Mouse (Mus musculus) embryo, embryonic 10.5 days (tissue): ENCODE measurements around the gene Tex52.

ENCODE experiments used
- DNase-seq: peaks from one replicate; pipeline ENCODE4 v3.0.0-alpha.2; 2015; ENCODE audit warnings: low spot score

Tex52 gene

GRCm38 (mm10) chr6:128375192-128375591, at the start of gene Tex52, which contains the start of gene Gm44596:
Gene Tex52, plus strand, starts transcription at chr6:128375456.
Gene Gm44596, plus strand, starts transcription at chr6:128375503.
- DNase-seq, result peak; percentile 72

- DNase-seq, result peak; percentile 92
Observed at GRCm38 (mm10) chr6:128334397-128335124, 40.7 kb upstream of the Tex52 start.

GRCm38 (mm10) chr6:128337467-128337866, 37.8 kb upstream of the Tex52 start:
- DNase-seq, result no peak

- DNase-seq, result no peak
Observed at GRCm38 (mm10) chr6:128338876-128339275, 36.4 kb upstream of the Tex52 start.

- no peak for DNase-seq
Observed at GRCm38 (mm10) chr6:128341956-128342723, 33.1 kb upstream of the Tex52 start.

- DNase-seq, result no peak
Observed at GRCm38 (mm10) chr6:128345623-128346022, 29.6 kb upstream of the Tex52 start.

- no peak for DNase-seq
Observed at GRCm38 (mm10) chr6:128346782-128347181, 28.5 kb upstream of the Tex52 start.

DNA sequence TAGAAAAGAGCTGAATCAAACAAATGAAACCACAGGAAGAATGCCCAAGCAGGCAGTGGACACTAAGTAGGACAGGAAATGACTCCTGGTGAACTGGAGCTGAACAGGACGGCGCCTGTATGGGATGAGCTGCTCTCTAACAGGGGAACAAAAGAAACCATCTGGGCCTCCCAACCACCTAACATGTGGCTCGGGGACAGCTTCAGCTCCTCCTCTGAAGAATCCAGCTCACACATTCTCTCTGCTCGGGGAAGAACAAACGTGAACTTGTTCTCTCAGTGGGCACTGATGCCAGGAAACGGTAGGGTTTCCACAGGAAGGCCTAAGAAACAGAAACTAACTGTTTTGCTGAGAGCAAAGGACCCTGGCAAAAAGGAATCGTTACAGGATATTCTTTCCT, 25.5 kb upstream of the Tex52 start:
- DNase-seq, result peak; percentile 42

- no peak for DNase-seq
Observed at GRCm38 (mm10) chr6:128354140-128354539, 21.1 kb upstream of the Tex52 start.

GRCm38 (mm10) chr6:128355201-128355681, 20.0 kb upstream of the Tex52 start:
- DNase-seq, result peak; percentile 72

- peak; percentile 97 for DNase-seq
Observed at GRCm38 (mm10) chr6:128355726-128356416, 19.4 kb upstream of the Tex52 start, which contains the start of gene Tulp3. Gene Tulp3, minus strand, starts transcription at chr6:128355851.

GRCm38 (mm10) chr6:128358999-128359398, 16.3 kb upstream of the Tex52 start:
- peak; percentile 80 for DNase-seq

GRCm38 (mm10) chr6:128361901-128362300, 13.4 kb upstream of the Tex52 start:
- peak; percentile 31 for DNase-seq

DNA sequence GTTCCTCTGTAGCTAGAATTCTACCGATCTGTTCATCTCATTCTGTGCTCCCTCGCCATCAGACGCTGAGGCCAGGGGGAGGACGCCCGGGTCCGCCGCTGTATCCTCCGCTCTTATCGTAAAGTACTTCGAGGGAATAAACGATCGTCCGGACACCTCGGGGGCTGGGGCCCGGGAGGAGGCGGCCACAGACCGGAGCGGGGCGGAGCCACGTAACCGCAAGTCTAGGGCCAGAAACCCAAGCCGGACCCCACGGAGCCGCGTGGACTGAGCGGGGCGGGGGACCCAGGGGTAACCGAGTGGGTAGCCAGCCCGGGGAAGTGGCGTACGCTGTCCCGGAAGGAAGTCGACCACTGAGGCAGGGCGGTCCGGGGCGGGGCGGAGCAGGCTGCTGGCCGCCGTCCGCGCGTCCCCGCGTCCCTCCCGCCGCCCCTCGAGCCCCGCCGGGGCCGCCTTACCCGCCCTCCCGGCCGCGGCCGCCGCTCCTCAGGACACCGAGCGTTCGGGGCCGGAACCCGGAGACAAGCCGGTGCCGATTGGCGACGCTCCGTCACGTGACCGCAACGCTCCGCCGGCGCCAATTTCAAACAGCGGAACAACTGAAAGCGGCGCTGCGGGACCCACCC, 12.8 kb upstream of the Tex52 start, which contains the start of the genes Rhno1 and Foxm1:
Gene Rhno1, minus strand, starts transcription at position 531 of the 626 bp plus-strand sequence.
Gene Foxm1, plus strand, starts transcription at position 587 of the 626 bp plus-strand sequence.
- DNase-seq, result peak; percentile 92

- DNase-seq, result peak; percentile 66
Observed at GRCm38 (mm10) chr6:128363007-128363825, 12.0 kb upstream of the Tex52 start.

GRCm38 (mm10) chr6:128364721-128365120, 10.5 kb upstream of the Tex52 start:
- no peak for DNase-seq

GRCm38 (mm10) chr6:128366466-128366865, 8.8 kb upstream of the Tex52 start:
- DNase-seq, result no peak

DNA sequence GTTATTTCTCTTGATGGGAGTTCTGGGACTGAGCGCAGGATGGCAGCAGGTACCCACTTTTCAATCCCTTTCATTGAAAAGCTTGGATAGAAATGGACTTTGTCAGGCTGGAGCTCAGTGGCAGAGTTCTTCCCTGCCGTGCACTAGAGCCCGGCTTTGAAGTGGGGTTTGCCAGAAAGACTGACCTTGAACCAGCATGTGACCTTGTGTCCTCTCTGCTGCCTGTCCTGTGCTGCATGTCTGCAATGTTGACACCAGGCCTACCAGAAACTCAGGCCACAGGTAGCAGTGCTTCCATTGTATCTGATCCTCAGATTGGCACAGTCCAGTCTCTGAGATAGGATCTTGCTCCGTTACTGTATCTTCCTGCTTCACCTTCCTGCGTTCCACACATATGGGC, 5.2 kb upstream of the Tex52 start:
- DNase-seq, result no peak

- DNase-seq, result no peak
Observed at GRCm38 (mm10) chr6:128376371-128377085, 1.3 kb downstream of the Tex52 start.

- no peak for DNase-seq
Observed at GRCm38 (mm10) chr6:128379636-128380035, 4.4 kb downstream of the Tex52 start.
